Mouse (Mus musculus) spleen, postnatal 14 days (tissue): ENCODE data around the gene Padi6.

ENCODE experiments used
- DNase-seq, 2 experiments: peaks; one replicate each; pipeline ENCODE4 v3.0.0; 2021 to 2022; ENCODE audit warnings: low spot score in 2 of 2

The Padi6 gene

DNA sequence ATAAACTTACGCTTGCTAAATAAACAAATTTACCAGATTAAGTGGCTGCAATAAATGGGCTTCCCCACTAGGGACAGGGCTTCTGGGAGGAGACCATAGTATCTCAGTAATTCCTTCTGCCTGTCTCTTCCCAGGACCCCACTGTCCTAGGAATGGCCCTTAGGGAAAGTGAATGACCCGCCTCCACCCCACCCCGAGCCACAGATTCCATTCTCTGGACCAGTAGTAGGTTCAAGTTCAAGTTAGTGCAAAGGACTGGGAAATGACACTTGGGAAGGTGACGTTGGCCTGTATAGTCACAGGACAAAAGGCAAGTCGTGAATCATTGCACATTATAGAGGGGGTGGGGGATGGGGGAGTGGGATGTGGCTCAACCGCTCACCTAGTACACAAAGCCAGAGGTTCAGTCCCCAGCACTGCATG lies 57.6 kb downstream of the Padi6 start:
- no peak for DNase-seq

DNA sequence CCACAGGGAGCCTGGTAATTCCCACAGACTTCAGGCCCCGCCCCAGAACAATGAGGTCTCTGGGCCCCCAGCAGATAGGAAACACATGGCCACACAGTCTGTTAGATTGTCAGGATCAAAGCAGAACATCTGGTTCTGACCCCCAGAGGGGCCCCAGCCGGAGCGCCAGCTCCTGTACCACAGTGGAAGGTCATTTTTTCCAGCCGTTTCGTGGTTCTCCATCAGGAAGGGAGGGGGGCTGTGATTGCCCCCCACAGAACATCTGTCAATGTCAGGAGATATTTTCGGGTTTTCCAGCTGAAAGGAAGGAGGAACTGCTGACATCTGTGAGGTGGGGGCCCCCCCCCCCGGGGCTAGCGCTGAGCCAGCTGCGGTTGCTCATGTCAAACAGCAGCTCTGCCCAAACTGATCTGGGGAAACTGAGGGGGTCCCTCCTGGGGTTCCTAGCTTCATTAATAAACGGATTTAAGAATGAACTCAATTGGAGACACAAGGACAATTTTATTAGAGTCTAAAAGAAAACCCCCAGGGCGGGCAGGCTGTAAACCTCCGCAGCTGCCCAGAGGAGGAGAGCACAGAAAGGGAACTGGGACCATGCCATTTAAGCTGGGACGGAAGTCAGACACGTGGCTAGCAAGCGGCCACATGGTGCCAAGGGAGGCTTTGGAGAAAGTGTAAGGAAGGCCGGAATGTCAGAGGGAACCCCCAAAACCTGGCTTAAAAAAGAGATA lies 58.1 kb downstream of the Padi6 start:
- no peak for DNase-seq

DNA sequence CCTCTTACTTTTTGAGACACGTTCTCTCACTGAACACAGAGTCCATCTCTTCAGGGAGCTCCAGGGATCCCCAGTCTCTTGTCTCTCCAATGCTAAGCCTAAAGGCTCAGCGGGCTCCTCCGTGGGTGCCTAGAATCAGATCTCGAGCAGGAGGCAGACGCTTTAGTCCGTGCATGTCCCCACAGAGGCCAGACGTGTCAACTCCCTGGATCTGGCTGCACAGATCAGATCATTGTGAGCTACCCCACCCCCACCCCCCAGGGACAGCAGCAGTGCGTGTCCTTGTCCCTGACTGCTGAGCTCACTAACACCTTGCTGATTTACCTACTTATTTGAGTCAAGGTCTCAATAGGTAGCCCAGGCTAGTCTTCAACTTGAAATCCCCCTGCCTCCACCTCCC lies 58.8 kb downstream of the Padi6 start:
- no peak for DNase-seq

DNA sequence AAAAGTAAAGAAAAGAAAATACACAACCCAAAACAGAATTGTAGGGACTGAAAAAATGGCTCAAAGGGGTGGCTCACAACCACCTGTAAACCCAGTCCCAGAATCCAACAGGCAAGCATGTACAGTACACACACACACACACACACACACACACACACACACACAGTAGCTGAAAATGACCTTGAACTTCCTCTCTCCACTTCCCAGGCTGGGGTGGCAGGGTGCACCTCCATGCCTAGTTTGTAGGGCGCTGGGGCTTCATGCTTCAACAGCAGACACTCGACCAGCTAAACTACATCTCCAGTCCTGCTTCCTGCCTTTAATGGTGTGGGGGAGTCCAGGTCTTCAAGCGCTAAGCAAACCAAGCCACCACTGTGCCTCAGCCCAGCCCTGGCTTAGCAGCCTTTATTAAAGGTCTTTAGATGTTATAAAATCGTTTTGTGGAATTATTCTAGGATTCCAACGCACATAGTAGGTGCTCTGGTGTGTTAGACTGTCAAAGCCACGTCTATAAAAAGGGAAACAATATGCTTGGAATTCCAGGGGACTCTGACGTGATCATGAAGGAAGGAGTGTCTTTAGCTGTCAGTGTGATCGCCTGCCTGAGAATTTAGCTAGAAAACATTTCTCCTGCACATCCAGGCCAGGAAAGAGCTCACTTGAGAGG lies 61.6 kb downstream of the Padi6 start:
- no peak for DNase-seq

- DNase-seq, result peak; percentile 63 to 72
Measured at GRCm38 (mm10) chr4:140679723-140680380, 62.6 kb downstream of the Padi6 start.

DNA sequence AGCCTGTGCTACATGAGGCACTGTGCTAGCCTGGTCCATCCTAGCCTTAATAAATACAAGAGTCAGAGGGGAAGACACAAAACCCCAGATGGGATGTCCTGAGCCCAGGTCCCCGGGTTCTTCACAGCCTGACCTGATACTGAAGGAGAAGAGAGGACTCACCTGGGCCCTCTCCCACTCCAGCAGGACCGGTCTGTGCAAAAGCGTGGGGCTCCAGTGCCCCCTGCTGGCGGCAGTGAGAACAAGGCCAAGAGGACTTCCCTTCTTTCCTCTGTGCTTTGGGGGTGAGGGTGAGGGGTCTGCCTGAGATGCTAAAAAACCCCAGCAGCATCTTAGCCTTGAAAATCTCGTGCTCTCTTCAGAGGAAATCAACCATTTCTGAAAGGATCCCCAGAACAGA lies 63.4 kb downstream of the Padi6 start:
- no peak for DNase-seq
